Mouse (Mus musculus) large intestine, adult 2 months (tissue): ENCODE data around the gene Zfp809. TPM values are rescaled to one million over a fixed set of nuclear protein-coding genes. Genes with fewer than 3 reads are reported as not detected.
"Not testable (repeated sequence)": the region's sequence is repeated elsewhere in the genome, so short reads cannot be mapped to it uniquely, and the experiment has no call there.

Source experiments
- DNase-seq: peaks from one replicate; pipeline ENCODE4 v3.0.0-alpha.2; 2012; ENCODE audit warnings: low read depth, low spot score
- WGBS: fragments of 180-500 bp; shearing (Covaris S2); methylation state at CpG from one replicate; pipeline ENCODE4 v1.1.7; 2018; 5-methylcytosine and 5-hydroxymethylcytosine counted together
- polyA plus RNA-seq: library from polyadenylated mRNA; depleted of rRNA; stranded (reverse); fragments of >200 nt; gene quantifications from 2 replicates; pipeline ENCODE4 v1.2.3, GENCODE M21; 2012; rRNA removed

Gene Zfp809
- 5.8 and 11.2 TPM in 2 replicates for polyA plus RNA-seq

GRCm38 (mm10) chr9:22225581-22226388 is at the start of gene Zfp809:
Zfp809 (plus strand) TSS chr9:22225714.
- peak; percentile 99 for DNase-seq
- under 1% methylated on average over 35 of the region's 35 CpGs for WGBS

GRCm38 (mm10) chr9:22188025-22188611 is 37.4 kb upstream of the Zfp809 start, which contains the start of gene Zfp872:
Zfp872 (plus strand) TSS chr9:22188090.
- DNase-seq, result no peak
- WGBS, result 27% methylated on average over 43 of the region's 43 CpGs

GRCm38 (mm10) chr9:22196412-22196811 is 29.1 kb upstream of the Zfp809 start:
- WGBS, result 14% methylated on average over 5 of the region's 5 CpGs
- peak; percentile 60 for DNase-seq

- DNase-seq, result no peak
- WGBS, result 24% methylated on average over 2 of the region's 2 CpGs
Observed at GRCm38 (mm10) chr9:22213785-22214194, 11.7 kb upstream of the Zfp809 start.

- no peak for DNase-seq
- 52% methylated on average over 2 of the region's 2 CpGs for WGBS
Observed at GRCm38 (mm10) chr9:22214549-22214948, 11.0 kb upstream of the Zfp809 start.

GRCm38 (mm10) chr9:22216705-22217104 is 8.8 kb upstream of the Zfp809 start:
- no peak for DNase-seq
- 29% methylated on average over 3 of the region's 3 CpGs for WGBS

GRCm38 (mm10) chr9:22217858-22218493 is 7.5 kb upstream of the Zfp809 start:
- no peak for DNase-seq
- WGBS, result 61% methylated on average over 8 of the region's 8 CpGs

- 83% methylated on average over 4 of the region's 4 CpGs for WGBS
- DNase-seq, result no peak
Observed at GRCm38 (mm10) chr9:22224066-22224465, 1.4 kb upstream of the Zfp809 start.

GRCm38 (mm10) chr9:22224536-22225503 is 694 bp upstream of the Zfp809 start:
- DNase-seq, result no peak
- WGBS, result 29% methylated on average over 17 of the region's 17 CpGs

GRCm38 (mm10) chr9:22226389-22226673 is 817 bp downstream of the Zfp809 start:
- DNase-seq, result not testable (repeated sequence)
- WGBS, result 55% methylated on average over 7 of the region's 7 CpGs

GRCm38 (mm10) chr9:22226846-22227245 is 1.3 kb downstream of the Zfp809 start:
- WGBS, result 59% methylated on average over 15 of the region's 15 CpGs
- no peak for DNase-seq

- no peak for DNase-seq
- 63% methylated on average over 7 of the region's 7 CpGs for WGBS
Observed at GRCm38 (mm10) chr9:22229386-22230026, 4.0 kb downstream of the Zfp809 start.

GRCm38 (mm10) chr9:22230061-22230460 is 4.5 kb downstream of the Zfp809 start:
- 85% methylated on average over 3 of the region's 3 CpGs for WGBS
- no peak for DNase-seq

GRCm38 (mm10) chr9:22230556-22230955 is 5.0 kb downstream of the Zfp809 start:
- no peak for DNase-seq

- no peak for DNase-seq
- WGBS, result 95% methylated on average over 4 of the region's 4 CpGs
Observed at GRCm38 (mm10) chr9:22240001-22240400, 14.5 kb downstream of the Zfp809 start.

- WGBS, result 94% methylated on average over 2 of the region's 2 CpGs
- no peak for DNase-seq
Observed at GRCm38 (mm10) chr9:22244242-22244641, 18.7 kb downstream of the Zfp809 start.

GRCm38 (mm10) chr9:22256579-22256978 is 31.1 kb downstream of the Zfp809 start:
- 89% methylated on average over 4 of the region's 4 CpGs for WGBS
- no peak for DNase-seq

- no peak for DNase-seq
- 63% methylated on average over 8 of the region's 8 CpGs for WGBS
Observed at GRCm38 (mm10) chr9:22258784-22259183, 33.3 kb downstream of the Zfp809 start.
